Mouse (Mus musculus): ENCODE measurements at regions not wholly inside any gene's neighbourhood (a gene's known extent, or its start where the extent isn't known, plus 50 kb on each side); places are given as distances from the start of the nearest gene placed in this dataset.
A peak's percentile ranks its signal among the peaks of the same experiment; 100 is the strongest.

DNA sequence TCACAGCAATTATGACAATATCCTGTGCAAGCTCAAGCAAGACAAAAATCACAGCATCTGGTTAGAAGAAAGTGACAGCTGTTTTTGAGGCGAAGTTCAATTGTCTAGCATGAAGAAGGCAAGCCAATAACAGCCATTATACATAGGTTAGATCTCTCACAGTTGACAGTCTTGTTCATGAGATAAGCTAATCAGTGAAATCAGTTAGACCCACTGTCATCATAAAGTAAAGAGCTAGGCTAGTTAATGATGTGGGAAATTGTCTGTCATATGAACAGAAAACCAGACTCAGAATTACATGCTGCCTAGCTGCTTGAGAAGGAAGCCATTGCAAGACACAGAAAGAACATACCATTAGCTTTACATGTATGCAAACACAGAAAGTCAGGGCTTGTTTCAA is 470.2 kb upstream of the 5930422O12Rik start:
- Histone ChIP-seq H3K4me3 (no peak overlapping the region), H3K9me3 (no peaks in the 10 kb centered on the region), H3K27me3 (no peaks in the 10 kb centered on the region), H3K27ac (replicated peaks) (peak overlapping the region; percentile 86), H3K4me1 (peaks cover 20% of the 10 kb centered on the region), H3K9ac (replicated peaks) (no peak overlapping the region), H3K4me2 (replicated peaks) (no peak overlapping the region), H3K36me3 (no peaks in the 10 kb centered on the region)
- 49% methylated on average over 1 of the region's 1 CpGs for WGBS
- 0 out of 2 replicates have a peak, but pooled peaks have one; percentile 20 for ATAC-seq (replicated peaks)

DNA sequence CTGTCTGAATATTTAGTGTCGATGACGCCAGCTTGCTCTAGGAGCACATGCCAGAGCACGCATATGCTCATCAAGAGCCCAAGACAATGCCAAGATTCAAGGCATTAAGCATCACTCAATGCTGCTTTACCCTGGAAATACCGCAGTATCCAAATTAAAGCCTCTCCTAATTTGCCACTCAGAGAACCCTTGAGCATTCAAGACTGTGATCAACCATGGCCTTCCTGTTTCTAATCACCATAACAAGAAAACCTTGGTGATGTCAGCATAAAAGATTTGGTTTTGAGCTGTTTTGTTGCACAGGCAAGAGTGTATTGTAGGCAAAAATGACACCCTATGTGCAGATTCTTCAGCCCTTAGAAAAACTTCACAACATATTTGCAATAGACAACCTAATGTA is 469.7 kb upstream of the 5930422O12Rik start:
- WGBS, result 19% methylated on average over 4 of the region's 4 CpGs
- Histone ChIP-seq H3K9me3 (no peaks in the 10 kb centered on the region), H3K4me2 (replicated peaks) (no peak overlapping the region), H3K4me1 (peaks cover 20% of the 10 kb centered on the region), H3K36me3 (no peaks in the 10 kb centered on the region), H3K27me3 (no peaks in the 10 kb centered on the region), H3K4me3 (no peak overlapping the region), H3K9ac (replicated peaks) (no peak overlapping the region), H3K27ac (replicated peaks) (peak overlapping the region; percentile 86)
- ATAC-seq (replicated peaks), result peak; percentile 91

DNA sequence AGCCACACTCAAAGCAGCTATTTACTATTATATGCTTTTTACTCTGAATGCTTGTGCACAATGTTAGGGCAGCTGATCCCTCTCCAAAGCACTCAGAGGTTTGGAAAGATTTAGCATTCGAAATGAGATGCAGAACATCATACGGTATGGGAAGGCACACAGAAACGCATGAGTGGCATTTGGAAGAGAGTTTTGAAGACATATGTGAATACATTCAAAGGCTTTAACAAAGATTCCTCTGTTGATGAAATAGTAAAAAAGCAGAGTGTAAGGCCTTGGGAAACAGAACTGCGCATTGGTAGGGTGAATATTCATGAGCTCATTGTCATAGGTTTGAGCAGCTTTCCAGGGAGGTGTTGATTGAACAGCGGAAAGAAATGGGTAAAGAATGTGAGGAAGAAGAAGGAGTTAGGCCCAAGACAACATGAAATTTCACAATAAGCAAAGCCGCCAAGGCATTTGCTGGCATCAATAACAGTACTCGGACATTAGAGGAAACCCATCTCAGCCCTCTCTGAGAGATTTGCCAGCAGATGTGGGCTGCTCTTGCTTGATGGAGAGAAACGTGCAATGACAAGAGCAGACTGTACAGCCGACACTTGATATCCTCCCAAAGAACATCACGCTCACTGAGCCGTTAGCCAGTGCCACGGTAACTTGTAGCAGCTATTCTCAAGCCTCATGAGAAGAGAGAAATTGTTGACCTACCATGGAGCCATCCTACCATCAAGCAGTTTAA is 469.0 kb upstream of the 5930422O12Rik start:
- ATAC-seq (replicated peaks), result peak; percentile 95
- Histone ChIP-seq H3K9ac (replicated peaks) (no peak overlapping the region), H3K27me3 (no peaks in the 10 kb centered on the region), H3K9me3 (no peaks in the 10 kb centered on the region), H3K4me2 (replicated peaks) (no peak overlapping the region), H3K36me3 (no peaks in the 10 kb centered on the region), H3K4me3 (no peak overlapping the region), H3K27ac (replicated peaks) (peak overlapping the region; percentile 86), H3K4me1 (peaks cover 20% of the 10 kb centered on the region)
- WGBS, result 22% methylated on average over 12 of the region's 12 CpGs

DNA sequence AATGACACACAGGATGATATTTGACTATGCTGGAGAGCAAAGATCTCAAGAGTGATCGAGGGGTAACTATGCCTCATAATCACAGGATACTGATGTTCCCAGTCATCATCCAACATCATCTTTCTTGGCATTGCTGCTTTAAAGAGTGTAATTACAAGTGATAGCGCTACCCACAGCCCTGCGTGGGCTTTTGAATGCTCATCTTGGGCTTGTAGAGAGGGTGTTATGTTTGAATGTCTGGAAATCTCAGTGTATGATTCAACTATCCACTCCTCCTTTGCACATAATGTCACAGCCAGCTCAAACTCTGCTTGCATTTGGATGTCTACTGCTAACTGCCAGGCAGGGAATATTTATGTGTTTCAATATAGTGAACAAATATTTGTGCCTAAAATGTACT is 438.3 kb upstream of the 5930422O12Rik start:
- Histone ChIP-seq H3K9ac (replicated peaks) (no peak overlapping the region), H3K27me3 (no peaks in the 10 kb centered on the region), H3K27ac (replicated peaks) (no peak overlapping the region), H3K4me2 (replicated peaks) (no peak overlapping the region), H3K4me1 (no peaks in the 10 kb centered on the region), H3K4me3 (no peak overlapping the region), H3K36me3 (no peaks in the 10 kb centered on the region), H3K9me3 (no peaks in the 10 kb centered on the region)
- ATAC-seq (replicated peaks), result no peak
- 78% methylated on average over 3 of the region's 3 CpGs for WGBS

DNA sequence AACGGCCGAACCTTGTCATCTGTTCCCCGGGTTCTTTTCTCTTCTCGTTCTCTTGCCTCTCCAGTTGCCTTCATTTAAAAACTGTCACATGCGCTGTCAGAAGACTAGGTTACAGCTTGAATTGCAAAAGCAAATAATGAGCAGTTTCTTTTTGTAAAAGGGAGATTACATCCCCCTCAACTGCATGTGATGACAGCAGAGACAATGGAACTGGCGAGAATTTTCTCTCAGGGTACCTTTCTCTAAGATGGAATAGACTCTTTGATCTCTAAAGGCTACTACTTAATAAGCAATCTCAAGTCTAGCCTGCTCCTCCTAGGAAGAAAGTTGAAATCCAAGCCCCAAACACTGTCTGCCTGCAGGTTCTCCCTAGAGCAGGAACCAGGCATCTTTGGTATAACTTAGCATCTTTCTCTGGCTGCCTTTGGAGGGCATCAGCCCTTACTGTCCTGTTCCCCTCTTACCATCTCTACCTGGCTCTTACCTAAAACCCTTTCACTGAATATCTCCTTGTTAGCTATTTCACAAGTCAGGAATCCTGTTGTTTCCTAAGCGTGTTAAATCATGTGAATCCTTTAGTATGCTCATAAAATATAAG is 424.4 kb upstream of the 5930422O12Rik start:
- H3K9ac ChIP-seq (replicated peaks), result no peak overlapping the region
- H3K4me3 ChIP-seq, result no peak overlapping the region
- peak overlapping the region; percentile 80 for H3K27ac ChIP-seq (replicated peaks)
- H3K9me3 ChIP-seq, result no peaks in the 10 kb centered on the region
- H3K4me1 ChIP-seq, result peaks cover 15% of the 10 kb centered on the region
- H3K4me2 ChIP-seq (replicated peaks), result no peak overlapping the region; the same call in 1 of the 2 replicates
- no peaks in the 10 kb centered on the region for H3K27me3 ChIP-seq
- no peaks in the 10 kb centered on the region for H3K36me3 ChIP-seq
- ATAC-seq (replicated peaks), result peak; percentile 49; the same call in 1 of the 2 replicates
- WGBS, result 12% methylated on average over 7 of the region's 7 CpGs

DNA sequence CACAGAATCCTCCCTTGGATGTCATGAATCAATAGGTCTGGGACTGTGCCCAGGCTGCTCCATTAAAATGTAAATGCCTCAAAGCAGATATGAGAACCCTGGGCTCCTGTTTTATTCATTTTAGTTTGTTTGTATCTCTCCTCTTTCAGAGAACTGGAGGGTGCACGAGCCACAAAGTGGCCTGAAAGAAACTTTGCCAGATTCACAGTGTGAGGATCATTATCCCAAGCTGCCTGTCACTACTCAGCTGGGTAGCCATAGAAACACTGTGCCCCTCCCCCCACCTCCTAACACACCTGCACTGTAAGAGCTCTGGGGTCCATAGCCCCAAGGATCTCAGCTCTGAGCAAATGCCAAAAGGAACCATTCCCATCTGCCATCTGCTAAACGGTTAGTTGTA is 423.9 kb upstream of the 5930422O12Rik start:
- Histone ChIP-seq H3K27me3 (no peaks in the 10 kb centered on the region), H3K4me3 (no peak overlapping the region), H3K36me3 (no peaks in the 10 kb centered on the region), H3K4me1 (peaks cover 15% of the 10 kb centered on the region), H3K27ac (replicated peaks) (peak overlapping the region; percentile 80), H3K4me2 (replicated peaks) (no peak overlapping the region), H3K9me3 (no peaks in the 10 kb centered on the region), H3K9ac (replicated peaks) (no peak overlapping the region)
- 3% methylated on average over 2 of the region's 2 CpGs for WGBS
- ATAC-seq (replicated peaks), result peak; percentile 94

DNA sequence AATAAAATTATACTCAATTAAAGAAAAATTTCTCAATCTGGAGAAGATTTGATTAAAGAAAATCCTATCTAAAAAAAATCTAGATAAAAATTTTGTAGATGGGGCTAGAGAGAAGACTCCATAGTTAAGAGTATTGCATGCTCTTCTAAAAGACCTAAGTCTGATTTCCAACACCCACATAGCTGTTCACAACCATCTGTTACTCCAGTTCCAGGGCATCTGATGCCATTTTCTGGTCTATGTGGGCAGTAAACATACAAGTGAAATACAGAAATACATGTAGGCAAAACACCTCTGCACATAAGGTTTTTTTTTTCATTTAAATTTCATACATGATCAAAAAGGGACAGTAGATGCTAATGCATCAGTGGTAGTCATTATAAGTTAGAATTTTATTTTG is 418.4 kb upstream of the 5930422O12Rik start:
- Histone ChIP-seq H3K4me2 (replicated peaks) (no peak overlapping the region), H3K4me3 (no peak overlapping the region), H3K27me3 (no peaks in the 10 kb centered on the region), H3K4me1 (no peaks in the 10 kb centered on the region), H3K36me3 (no peaks in the 10 kb centered on the region), H3K9me3 (no peaks in the 10 kb centered on the region), H3K9ac (replicated peaks) (no peak overlapping the region), H3K27ac (replicated peaks) (no peak overlapping the region)
- ATAC-seq (replicated peaks), result no peak

DNA sequence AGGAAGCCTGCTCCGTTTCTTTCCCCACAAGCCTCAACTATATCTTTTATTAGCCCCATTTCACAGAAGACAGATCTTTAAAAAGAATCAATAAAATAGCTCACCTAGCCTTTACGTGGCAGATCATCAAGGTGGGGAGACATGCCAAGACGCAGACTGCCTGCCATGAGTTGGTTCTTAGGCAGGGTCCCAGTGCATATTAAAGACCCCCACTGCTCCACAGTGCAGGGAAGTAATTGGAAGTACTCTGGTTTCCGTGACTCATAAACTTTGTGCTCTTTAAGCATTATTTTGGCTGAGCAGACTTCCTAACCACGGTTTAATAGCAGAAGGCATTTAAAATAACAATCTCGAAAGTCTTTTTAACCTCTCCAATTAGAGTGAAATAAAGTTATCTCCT is 415.7 kb upstream of the 5930422O12Rik start:
- Histone ChIP-seq H3K27ac (replicated peaks) (no peak overlapping the region), H3K4me3 (no peak overlapping the region), H3K9ac (replicated peaks) (no peak overlapping the region), H3K27me3 (no peaks in the 10 kb centered on the region), H3K4me2 (replicated peaks) (no peak overlapping the region), H3K36me3 (no peaks in the 10 kb centered on the region), H3K9me3 (no peaks in the 10 kb centered on the region), H3K4me1 (no peaks in the 10 kb centered on the region)
- ATAC-seq (replicated peaks), result no peak
- WGBS, result 77% methylated on average over 6 of the region's 6 CpGs

DNA sequence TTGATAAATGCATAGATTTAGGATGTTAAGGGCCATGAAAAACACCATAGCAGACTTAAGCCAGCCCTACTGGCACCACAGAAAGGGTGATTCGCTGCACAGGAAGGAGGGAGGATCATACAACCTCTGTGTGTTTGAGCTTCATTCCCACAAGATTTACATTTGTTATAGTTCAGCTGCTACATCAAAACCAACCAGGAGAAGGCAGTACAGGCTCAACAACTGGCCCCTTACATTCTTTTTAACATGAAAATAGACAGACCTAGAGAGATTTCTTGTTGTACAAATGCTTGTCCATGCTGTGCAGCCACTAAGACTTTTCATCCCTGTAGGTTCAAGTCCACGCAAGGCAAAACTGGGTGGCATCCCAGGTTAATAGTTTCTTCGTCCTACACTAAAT is 412.6 kb upstream of the 5930422O12Rik start:
- Histone ChIP-seq H3K9ac (replicated peaks) (no peak overlapping the region), H3K4me2 (replicated peaks) (no peak overlapping the region), H3K9me3 (no peaks in the 10 kb centered on the region), H3K27ac (replicated peaks) (no peak overlapping the region), H3K4me1 (no peaks in the 10 kb centered on the region), H3K27me3 (no peaks in the 10 kb centered on the region), H3K36me3 (no peaks in the 10 kb centered on the region), H3K4me3 (no peak overlapping the region)
- 80% methylated on average over 3 of the region's 3 CpGs for WGBS
- no peak for ATAC-seq (replicated peaks)

DNA sequence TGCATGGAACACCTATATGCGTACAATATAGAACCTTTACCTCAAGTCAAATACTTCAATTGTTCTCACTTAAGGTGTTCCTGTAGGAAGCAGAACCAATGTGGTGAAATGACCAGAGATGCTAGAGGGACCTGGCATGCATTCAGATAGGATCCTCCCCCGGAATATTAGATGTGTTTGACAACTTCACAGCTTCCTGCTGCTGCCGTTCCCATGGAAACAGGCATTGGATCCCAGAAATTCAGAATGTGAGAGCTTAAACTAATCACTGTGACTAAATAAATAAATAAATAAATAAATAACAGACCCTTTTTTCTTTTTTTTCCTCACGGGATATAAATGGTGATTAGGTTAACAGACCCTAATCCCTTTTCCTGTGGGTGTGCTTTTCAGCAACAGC is 401.5 kb upstream of the 5930422O12Rik start:
- H3K36me3 ChIP-seq, result no peaks in the 10 kb centered on the region
- no peak for ATAC-seq (replicated peaks)
- 60% methylated on average over 4 of the region's 4 CpGs for WGBS

DNA sequence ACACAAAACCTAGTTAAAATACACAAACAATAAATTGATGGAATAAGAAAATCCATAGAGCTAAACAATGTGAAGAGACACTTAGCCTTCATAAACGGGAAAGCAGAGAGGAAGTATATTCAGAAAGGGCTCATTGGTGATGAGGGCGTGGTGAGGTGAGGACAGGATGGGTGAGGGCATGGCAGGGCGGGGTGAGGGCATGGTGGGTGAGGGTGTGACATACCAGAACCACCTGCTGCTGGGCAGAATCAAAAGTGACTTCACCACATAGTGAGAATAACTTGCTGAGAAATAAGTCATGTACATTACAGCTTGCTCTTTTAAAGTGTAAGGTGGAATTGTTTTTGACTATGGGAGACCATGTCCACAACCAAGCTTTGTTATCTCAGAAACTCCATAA is 399.1 kb upstream of the 5930422O12Rik start:
- 83% methylated on average over 3 of the region's 3 CpGs for WGBS

More for the DNA sequence above, 401.5 kb upstream of the 5930422O12Rik start:
- H3K9me3 ChIP-seq, result no peaks in the 10 kb centered on the region
- no peak overlapping the region for H3K4me2 ChIP-seq (replicated peaks)
- H3K4me1 ChIP-seq, result no peaks in the 10 kb centered on the region
- no peak overlapping the region for H3K9ac ChIP-seq (replicated peaks)
- H3K27me3 ChIP-seq, result no peaks in the 10 kb centered on the region
- no peak overlapping the region for H3K27ac ChIP-seq (replicated peaks)
- no peak overlapping the region for H3K4me3 ChIP-seq

DNA sequence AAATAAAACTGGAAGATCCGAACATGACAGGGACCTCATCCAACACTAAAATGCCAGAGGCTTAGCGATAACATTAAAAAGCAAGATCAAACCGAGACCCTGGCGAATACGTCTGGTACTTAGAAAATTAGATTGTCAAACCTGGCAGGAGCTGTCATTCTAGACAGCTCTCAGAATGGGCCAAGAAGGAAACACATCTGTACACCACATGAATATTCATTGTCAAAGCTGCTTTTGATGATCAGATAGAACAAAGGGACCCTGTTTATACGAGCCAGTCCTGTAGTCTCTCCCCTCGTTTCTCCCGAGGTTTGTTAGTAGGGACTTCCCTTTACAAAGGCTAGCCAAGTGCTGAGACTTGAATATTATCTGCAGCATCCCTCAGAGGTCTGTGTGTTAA is 376.5 kb upstream of the 5930422O12Rik start:
- Histone ChIP-seq H3K27me3 (no peaks in the 10 kb centered on the region), H3K36me3 (no peaks in the 10 kb centered on the region), H3K4me2 (replicated peaks) (no peak overlapping the region), H3K9ac (replicated peaks) (no peak overlapping the region), H3K27ac (replicated peaks) (peak overlapping the region; percentile 50), H3K9me3 (peaks cover 4% of the 10 kb centered on the region; the same call in 1 of the 2 replicates), H3K4me3 (no peak overlapping the region), H3K4me1 (peaks cover 6% of the 10 kb centered on the region)
- WGBS, result 23% methylated on average over 8 of the region's 8 CpGs
- ATAC-seq (replicated peaks), result peak; percentile 70

More for the DNA sequence above, 399.1 kb upstream of the 5930422O12Rik start:
- ATAC-seq (replicated peaks), result no peak
- no peak overlapping the region for H3K4me3 ChIP-seq
- no peak overlapping the region for H3K4me2 ChIP-seq (replicated peaks)
- no peaks in the 10 kb centered on the region for H3K4me1 ChIP-seq
- H3K9me3 ChIP-seq, result no peaks in the 10 kb centered on the region
- no peak overlapping the region for H3K27ac ChIP-seq (replicated peaks)
- H3K36me3 ChIP-seq, result no peaks in the 10 kb centered on the region
- no peak overlapping the region for H3K9ac ChIP-seq (replicated peaks)
- H3K27me3 ChIP-seq, result no peaks in the 10 kb centered on the region

DNA sequence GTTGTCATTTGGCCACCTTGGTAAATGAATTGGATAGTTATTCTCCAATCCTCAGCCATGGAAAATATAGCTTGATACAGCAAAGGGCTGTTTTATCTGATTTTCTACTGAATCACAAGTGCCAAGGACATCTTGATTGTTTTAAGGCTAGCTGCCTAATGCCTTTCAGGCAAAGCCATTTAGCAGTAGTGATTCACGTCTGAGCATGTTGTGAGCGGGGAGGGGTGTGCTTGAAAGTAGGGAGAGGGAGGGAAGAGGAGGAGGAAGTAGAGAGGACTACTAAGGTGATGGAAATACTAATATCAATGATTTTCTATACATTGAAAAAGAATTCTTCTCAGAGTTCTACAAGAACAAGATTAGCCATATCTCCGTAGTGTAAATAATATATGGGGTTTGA is 362.9 kb upstream of the 5930422O12Rik start:
- Histone ChIP-seq H3K4me1 (no peaks in the 10 kb centered on the region), H3K9ac (replicated peaks) (no peak overlapping the region), H3K9me3 (no peaks in the 10 kb centered on the region), H3K27me3 (no peaks in the 10 kb centered on the region), H3K36me3 (no peaks in the 10 kb centered on the region), H3K4me3 (no peak overlapping the region), H3K27ac (replicated peaks) (no peak overlapping the region), H3K4me2 (replicated peaks) (no peak overlapping the region)
- WGBS, result 86% methylated on average over 3 of the region's 3 CpGs
- ATAC-seq (replicated peaks), result no peak

Data from forebrain, embryonic 15.5 days (tissue).